Mouse (Mus musculus) myocyte (in vitro differentiated cells): ENCODE measurements at regions not wholly inside any gene's neighbourhood (a gene's known extent, or its start where the extent isn't known, plus 50 kb on each side); places are given as distances from the start of the nearest gene placed in this dataset.

Source experiments
- CEBPB ChIP-seq: IDR thresholded peaks from 2 replicates; pipeline ENCODE4 v1.6.1; 2011; ENCODE audit warnings: mild to moderate bottlenecking, moderate library complexity; ENCODE audit not compliant: poor library complexity, insufficient read depth, severe bottlenecking
- E2F4 ChIP-seq: IDR thresholded peaks from one replicate; pipeline ENCODE4 v1.6.1; 2011; ENCODE audit warnings: mild to moderate bottlenecking, control low read depth, moderate library complexity; ENCODE audit not compliant: insufficient read depth
- MAX ChIP-seq: IDR thresholded peaks from one replicate; pipeline ENCODE4 v1.6.1; 2011; ENCODE audit warnings: low read depth, mild to moderate bottlenecking, control low read depth
- MYOD1 ChIP-seq, 3 experiments: IDR thresholded peaks; one replicate each; pipeline ENCODE4 v1.6.1; 2011; ENCODE audit warnings: control low read depth in 2 of 3, low read depth in 2 of 3, mild to moderate bottlenecking in 2 of 3, moderate library complexity in 1 of 3; ENCODE audit not compliant: insufficient read length in 2 of 3, control insufficient read depth in 1 of 3
- MYOG ChIP-seq, 3 experiments: IDR thresholded peaks; one replicate each; pipeline ENCODE4 v1.6.1; 2011; ENCODE audit warnings: control low read depth in 2 of 3, low read depth in 2 of 3, mild to moderate bottlenecking in 2 of 3; ENCODE audit not compliant: insufficient read length in 2 of 3, control insufficient read depth in 1 of 3, insufficient read depth in 1 of 3
- POLR2A ChIP-seq: IDR thresholded peaks from one replicate; pipeline ENCODE4 v1.6.1; 2011; ENCODE audit warnings: low read depth, mild to moderate bottlenecking, control low read depth, moderate library complexity; ENCODE audit not compliant: insufficient read length
- POLR2AphosphoS2 ChIP-seq: IDR thresholded peaks from one replicate; pipeline ENCODE4 v1.6.1; 2011; ENCODE audit warnings: low read depth, control low read depth; ENCODE audit not compliant: insufficient read length
- TCF12 ChIP-seq: IDR thresholded peaks from one replicate; pipeline ENCODE4 v1.6.1; 2011; ENCODE audit warnings: mild to moderate bottlenecking, control low read depth; ENCODE audit not compliant: poor library complexity, insufficient read depth, severe bottlenecking
- TCF3 ChIP-seq: IDR thresholded peaks from one replicate; pipeline ENCODE4 v1.6.1; 2011; ENCODE audit warnings: low read depth, control low read depth; ENCODE audit not compliant: insufficient read length
- USF1 ChIP-seq: IDR thresholded peaks from one replicate; pipeline ENCODE4 v1.6.1; 2011; ENCODE audit warnings: low read depth, mild to moderate bottlenecking, control low read depth, moderate library complexity

- TF ChIP-seq POLR2A (no peak), POLR2AphosphoS2 (no peak), MYOG (IDR thresholded peaks at IDR 0.05; ENCODE audit: control insufficient read depth in 1 of 3, insufficient read depth in 1 of 3, insufficient read length in 2 of 3, low read depth in 2 of 3) (no peak), USF1 (no peak), E2F4 (no peak), CEBPB (no peak), MYOD1 (IDR thresholded peaks at IDR 0.05; ENCODE audit: control insufficient read depth in 1 of 3, insufficient read length in 2 of 3, low read depth in 2 of 3) (no peak), TCF12 (no peak), MAX (no peak), TCF3 (no peak)
These were observed 160.4 kb upstream of the Adgrl2 start for GRCm38 (mm10) chr3:149150796-149151195.
